Mouse (Mus musculus) left cerebral cortex, adult 18-20 months (tissue): ENCODE data around the gene Usp24. TPM values are rescaled to one million over a fixed set of nuclear protein-coding genes. Genes with fewer than 3 reads are reported as not detected.
"Not testable (repeated sequence)": the region's sequence is repeated elsewhere in the genome, so short reads cannot be mapped to it uniquely, and the experiment has no call there.

Experiments
- DNase-seq, 2 experiments: peaks; one replicate each; pipeline ENCODE4 v3.0.0; 2021 to 2022; ENCODE audit warnings: low spot score in 2 of 2, mixed read lengths in 1 of 2
- total RNA-seq, 2 experiments: library from RNA; stranded (reverse); gene quantifications; 2 replicates each; pipeline ENCODE4 v1.2.3; 2021

The Usp24 gene
- total RNA-seq, 2 experiments from 2014 or later = 39.3 to 39.4 TPM

GRCm38 (mm10) chr4:106317179-106318055 is 1.4 kb downstream of the Usp24 start:
- no peak for DNase-seq

GRCm38 (mm10) chr4:106318208-106318607 is 2.2 kb downstream of the Usp24 start:
- DNase-seq = no peak

- DNase-seq = no peak
Measured at GRCm38 (mm10) chr4:106318976-106319375, 3.0 kb downstream of the Usp24 start.

- DNase-seq = no peak
Measured at GRCm38 (mm10) chr4:106322846-106323245, 6.8 kb downstream of the Usp24 start.

- no peak for DNase-seq
Measured at GRCm38 (mm10) chr4:106323318-106323717, 7.3 kb downstream of the Usp24 start.

- no peak for DNase-seq
Measured at GRCm38 (mm10) chr4:106327436-106327835, 11.4 kb downstream of the Usp24 start.

- no peak for DNase-seq
Measured at GRCm38 (mm10) chr4:106328704-106329103, 12.7 kb downstream of the Usp24 start.

- DNase-seq = not testable (repeated sequence)
Measured at GRCm38 (mm10) chr4:106329171-106329570, 13.2 kb downstream of the Usp24 start.

- no peak for DNase-seq
Measured at GRCm38 (mm10) chr4:106330371-106330819, 14.4 kb downstream of the Usp24 start.

- DNase-seq = no peak
Measured at GRCm38 (mm10) chr4:106333071-106333470, 17.1 kb downstream of the Usp24 start.

GRCm38 (mm10) chr4:106333584-106333983 is 17.6 kb downstream of the Usp24 start:
- DNase-seq = no peak

- no peak for DNase-seq
Measured at GRCm38 (mm10) chr4:106335858-106336257, 19.8 kb downstream of the Usp24 start.

- no peak for DNase-seq
Measured at GRCm38 (mm10) chr4:106347664-106348063, 31.7 kb downstream of the Usp24 start.

GRCm38 (mm10) chr4:106355025-106355424 is 39.0 kb downstream of the Usp24 start:
- DNase-seq = not testable (repeated sequence)

- no peak for DNase-seq
Measured at GRCm38 (mm10) chr4:106370013-106370412, 54.0 kb downstream of the Usp24 start.

GRCm38 (mm10) chr4:106375857-106376256 is 59.8 kb downstream of the Usp24 start:
- DNase-seq = peak; percentile 86 to 88

- DNase-seq = no peak
Measured at GRCm38 (mm10) chr4:106378839-106379572, 63.0 kb downstream of the Usp24 start.

- no peak for DNase-seq
Measured at GRCm38 (mm10) chr4:106381131-106381530, 65.1 kb downstream of the Usp24 start.

- DNase-seq = no peak
Measured at GRCm38 (mm10) chr4:106389908-106390307, 73.9 kb downstream of the Usp24 start.

GRCm38 (mm10) chr4:106409621-106410020 is 93.6 kb downstream of the Usp24 start:
- DNase-seq = no peak

GRCm38 (mm10) chr4:106419256-106419655 is 103.2 kb downstream of the Usp24 start:
- no peak for DNase-seq

- DNase-seq = no peak
Measured at GRCm38 (mm10) chr4:106419791-106420190, 103.8 kb downstream of the Usp24 start.
